Mouse (Mus musculus) urinary bladder, postnatal 14 days (tissue): ENCODE measurements around the gene Serpini2.
"Not testable (repeated sequence)": the region's sequence is repeated elsewhere in the genome, so short reads cannot be mapped to it uniquely, and the experiment has no call there.

ENCODE experiments used
- DNase-seq: peaks from one replicate; pipeline ENCODE4 v3.0.0; 2021; ENCODE audit warnings: low spot score

Gene Serpini2

DNA sequence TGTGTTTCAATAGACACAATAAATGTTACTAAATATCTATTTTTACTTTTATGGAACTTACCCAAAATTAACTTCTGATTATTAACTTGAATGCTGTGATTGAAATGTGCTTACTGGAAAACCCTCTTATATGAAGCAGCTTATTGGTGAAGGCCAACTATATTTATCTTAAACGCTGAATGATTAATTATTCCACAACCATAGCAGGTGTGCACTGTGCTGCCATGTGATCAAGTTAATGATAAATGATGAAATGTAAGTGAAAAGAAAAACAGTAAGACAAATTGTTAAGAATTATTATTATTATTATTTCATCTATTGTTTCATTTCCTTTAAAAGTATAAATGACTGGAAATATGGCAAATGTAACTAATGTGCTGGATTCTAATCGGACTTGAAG is at the start of gene Serpini2:
Serpini2 (minus strand) TSS at position 101 of the 400 bp plus-strand sequence.
- no peak for DNase-seq

DNA sequence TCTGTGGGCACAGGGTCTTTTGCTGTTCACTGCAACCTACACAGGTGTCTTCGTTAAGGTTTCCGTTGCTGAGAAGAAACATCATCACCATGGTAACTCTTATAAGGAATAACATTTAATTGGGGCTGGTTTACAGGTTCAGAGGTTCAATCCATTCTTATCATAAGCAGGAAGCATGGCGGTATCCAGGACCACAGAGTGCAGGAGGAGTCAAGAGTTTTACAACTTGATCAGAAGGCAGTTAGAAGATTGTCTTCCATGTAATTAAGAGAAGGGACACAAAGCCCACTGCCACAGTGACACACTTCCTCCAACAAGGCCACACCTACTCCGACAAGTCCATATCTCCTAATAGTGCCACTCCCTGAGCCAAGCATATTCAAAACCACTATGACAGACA is 39.0 kb upstream of the Serpini2 start:
- DNase-seq, result no peak

DNA sequence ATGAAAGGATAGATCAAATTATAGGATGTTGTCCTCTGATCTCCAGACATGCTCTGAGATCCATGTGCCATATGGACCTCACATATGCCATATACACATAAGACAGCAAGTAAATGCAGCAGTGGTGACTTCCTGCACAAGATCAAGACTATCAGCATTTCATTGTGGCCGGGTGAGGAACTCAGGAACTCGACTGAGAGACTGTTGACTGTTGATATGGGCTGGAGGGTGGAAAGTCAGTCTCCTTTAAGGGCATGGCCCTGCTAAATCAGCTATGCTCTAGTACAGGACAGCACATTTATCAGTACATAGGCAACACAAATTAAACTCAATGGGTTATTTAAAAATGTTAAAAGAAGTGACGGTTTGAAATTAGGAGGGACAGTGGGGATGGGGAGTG is 38.4 kb upstream of the Serpini2 start:
- DNase-seq, result no peak

DNA sequence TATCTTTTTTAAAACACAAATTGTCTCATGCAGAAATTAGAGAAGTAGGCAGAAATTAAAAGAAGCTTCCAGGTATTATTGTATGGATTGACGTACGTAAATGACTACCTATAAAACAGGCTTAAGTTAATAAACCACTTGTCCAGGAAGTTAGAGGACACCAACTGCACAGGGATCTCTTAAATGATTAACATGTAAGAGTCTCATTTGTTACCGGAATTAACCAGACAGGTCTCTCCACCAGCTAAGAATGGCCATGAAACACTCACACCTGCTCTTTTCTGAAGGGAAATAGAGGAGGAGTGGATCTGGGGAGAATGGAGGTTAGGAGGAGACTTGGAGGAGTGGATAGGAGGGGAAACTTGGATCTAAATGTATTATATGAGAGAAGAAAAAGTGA is 35.7 kb upstream of the Serpini2 start:
- no peak for DNase-seq

DNA sequence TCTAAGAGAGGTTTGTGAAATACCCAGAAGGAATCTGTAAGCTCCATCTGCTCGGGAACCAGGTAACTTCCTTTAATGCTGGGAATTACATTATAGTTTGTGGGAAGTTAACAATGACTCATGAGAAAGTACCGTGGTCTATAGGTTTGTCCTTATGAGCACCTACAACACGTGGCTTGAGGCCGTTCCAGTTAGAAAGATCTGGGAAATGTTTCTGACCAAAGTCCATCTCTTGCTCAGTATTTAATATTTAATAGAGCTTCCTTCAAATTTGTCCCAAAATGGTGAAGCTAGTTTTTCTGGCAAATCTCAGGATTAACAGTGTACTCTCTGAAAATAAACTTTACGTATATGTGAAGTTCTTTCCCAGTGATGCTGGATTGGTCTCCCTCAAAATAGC is 34.7 kb upstream of the Serpini2 start:
- DNase-seq, result no peak

DNA sequence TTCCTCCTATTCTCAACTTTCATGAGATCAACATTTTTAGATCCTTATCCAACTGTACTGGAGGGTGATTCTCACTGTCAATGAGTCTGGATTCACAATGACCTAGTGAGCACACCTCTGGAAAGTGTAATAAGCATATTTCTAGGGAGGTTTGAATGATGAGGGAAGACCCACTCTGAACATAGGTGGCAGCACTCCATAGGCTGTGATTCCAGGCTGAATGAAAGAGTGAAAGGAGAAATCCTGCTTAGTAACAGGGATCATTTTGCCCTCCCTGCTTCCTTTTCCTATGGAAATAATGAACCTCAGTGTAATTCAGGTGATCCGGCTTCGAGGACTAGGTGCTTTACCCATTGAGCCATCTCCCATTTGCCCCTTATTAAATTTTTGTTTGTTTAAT is 31.2 kb upstream of the Serpini2 start:
- DNase-seq, result no peak

DNA sequence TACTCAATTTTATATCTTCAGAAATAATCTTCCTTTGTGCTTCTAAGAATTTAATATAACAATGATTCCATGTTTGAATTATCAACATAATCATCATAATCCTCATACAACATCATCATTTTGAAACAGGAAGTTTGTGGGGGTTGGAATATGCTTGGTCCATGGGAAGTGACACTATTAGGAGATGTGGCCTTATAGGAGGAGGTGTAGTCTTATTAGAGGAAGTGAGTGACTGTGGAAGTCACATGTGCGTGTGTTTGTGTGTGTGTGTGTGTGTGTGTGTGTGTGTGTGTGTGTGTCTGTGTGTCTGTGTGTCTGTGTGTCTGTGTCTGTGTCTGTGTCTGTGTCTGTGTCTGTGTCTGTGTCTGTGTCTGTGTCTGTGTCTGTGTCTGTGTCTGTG is 29.6 kb upstream of the Serpini2 start:
- DNase-seq, result not testable (repeated sequence)

DNA sequence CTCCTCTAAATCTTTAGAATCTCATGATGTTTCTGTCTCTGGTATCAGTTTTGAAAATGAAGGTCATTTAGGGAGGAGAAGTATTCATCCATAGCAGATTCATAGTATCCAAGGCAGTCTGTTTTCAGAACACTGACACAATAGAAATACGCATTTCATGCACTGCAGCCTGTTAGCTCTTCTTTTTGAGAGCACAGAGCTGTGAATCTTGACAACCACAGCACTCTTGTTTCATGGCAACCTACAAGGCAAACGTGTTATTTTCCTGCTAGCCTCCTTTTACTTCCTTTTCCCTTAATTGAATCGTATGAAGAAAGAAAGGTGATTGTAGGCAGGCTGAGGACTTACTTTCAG is 27.9 kb upstream of the Serpini2 start:
- DNase-seq, result no peak

DNA sequence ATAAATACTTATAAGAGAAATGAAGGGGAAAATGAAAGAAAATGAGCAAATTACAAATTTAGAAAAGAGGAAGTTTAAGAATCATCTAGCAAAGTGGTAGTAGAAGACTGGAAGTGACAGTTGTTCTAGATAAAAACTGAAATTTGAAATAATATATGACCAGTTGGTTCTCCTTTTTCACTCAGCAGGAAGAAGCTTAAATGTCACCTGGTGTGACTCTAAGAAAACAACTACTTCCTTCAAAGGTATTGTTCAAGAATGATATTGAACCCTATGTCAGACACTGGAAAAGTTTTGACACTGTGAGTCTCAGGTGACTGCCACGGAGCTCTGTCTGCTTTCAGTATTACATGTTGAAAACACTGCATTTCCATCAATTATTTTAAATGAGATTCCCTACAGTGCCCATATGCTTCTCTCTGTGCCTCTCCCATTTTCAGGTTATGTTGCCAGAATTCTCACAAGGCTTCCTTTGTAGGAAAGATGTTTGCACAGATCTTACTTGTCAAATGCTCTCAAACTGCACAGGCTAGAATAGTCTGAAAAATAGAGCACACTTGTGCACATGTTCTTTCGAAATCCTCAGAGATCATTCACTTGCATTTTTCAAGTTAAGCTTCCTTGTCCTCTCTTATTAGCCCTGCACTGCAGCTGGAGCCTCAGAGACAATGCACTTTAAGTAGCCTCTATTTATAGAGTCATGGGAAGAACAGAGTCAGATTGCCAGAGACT is 27.3 kb upstream of the Serpini2 start:
- DNase-seq, result no peak

DNA sequence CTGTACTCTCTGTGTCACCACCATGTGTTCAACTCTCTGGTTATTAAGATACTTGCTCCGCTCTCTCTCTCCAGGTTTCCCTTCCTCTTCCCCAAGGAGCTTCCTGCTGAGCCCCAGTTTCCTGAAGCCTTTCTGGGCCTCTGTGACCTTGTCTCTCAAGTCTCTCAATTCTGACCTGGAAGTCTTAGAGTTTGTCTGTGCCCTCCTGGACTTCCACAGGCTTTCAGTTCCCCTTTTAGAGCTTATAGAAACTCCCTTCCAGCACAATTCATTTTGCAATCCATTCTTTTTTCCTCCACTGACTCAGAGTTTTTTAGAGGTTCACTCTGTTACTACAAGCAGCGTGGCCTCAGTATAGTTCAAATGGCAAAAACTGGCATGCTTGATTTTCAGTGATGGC is 23.4 kb upstream of the Serpini2 start:
- no peak for DNase-seq

DNA sequence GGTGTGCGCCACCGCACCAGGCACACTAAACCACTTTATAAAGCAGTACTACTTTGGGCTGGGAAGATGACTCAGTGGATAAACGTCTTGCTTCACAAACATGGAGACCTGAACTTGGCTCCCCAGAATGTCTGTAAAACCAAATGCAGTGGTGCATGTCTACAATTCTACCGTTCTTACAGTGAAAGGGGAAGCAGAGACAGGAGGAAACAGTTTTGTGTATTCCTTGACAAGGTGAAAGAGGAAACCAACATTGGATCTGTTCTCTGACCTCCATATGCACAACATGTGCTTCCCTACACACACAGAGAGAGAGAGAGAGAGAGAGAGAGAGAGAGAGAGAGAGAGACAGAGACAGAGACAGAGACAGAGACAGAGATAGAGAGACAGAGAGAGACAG is 7.6 kb upstream of the Serpini2 start:
- no peak for DNase-seq

DNA sequence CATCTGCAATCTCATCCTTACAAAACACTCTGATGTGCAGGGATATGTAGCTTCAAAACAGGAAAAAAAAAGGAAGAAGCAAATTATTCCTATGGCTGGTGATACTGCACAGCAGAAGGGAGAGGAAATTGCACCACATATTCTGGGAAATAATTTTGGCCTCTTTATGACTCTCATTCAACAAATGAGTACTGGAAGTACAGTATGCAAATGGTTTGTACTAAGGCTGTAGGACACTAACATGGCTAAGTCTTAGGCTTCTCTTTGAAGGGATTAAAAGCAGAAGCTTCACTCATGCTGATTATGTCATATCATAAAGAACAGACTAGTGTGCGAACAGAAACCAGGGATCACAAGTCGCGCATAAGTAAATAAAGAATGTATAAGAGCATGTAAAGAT is 6.6 kb upstream of the Serpini2 start:
- DNase-seq, result no peak

DNA sequence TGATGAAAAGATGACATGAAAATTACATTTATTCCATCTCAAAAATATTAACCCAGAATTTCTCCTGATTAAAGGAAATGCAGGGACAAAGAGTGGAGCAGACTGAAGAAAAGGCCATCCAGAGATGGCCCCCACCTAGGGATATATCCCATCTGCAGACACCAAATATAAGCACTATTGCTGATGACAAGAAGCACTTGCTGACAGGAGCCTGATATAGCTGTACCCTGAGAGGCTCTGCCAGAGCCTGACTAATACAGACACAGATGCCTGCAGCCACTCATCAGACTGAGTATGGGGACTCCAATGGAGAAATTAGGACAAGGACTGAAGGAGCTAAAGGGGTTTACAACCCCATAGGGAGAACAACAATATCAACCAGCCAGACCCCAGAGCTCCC is 5.2 kb upstream of the Serpini2 start:
- DNase-seq, result no peak

DNA sequence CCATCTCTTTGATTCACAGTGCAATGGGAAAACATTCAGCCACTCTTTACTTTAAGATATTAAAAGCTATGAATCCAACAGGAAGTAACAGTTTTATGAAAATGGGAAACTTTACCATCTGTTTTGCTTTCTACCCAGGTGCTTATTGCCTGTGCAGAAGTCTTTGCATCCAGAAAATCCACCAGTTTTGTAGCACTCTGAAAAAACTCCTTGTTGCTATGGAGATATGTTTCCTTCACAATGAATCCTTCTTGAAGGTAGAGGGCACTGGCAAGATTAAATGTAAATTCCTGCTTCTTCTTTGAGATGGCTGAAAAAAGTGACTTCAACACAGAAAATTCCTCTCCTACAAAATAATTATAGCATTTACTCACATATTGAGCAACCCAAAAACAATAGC is 10.5 kb downstream of the Serpini2 start:
- DNase-seq, result no peak

DNA sequence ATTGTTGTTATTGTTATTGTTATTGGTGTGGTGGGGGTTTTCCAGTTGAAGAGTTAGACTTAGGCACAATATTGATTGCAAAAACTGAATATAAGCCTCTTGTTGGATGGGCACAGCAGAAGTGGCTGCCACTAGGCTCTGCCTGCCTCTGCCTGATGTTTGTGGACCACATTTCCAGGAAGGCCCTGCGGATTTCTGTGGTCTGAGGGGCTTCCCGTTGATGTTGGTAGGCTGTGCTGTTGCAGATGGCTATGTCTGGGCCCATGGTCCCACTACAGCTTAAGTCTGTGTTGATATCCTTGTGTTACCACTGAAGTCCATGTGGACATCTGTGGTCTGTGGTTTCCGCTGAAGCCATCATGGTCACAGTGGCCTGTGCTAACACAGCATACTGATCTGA is 50.2 kb downstream of the Serpini2 start:
- no peak for DNase-seq

DNA sequence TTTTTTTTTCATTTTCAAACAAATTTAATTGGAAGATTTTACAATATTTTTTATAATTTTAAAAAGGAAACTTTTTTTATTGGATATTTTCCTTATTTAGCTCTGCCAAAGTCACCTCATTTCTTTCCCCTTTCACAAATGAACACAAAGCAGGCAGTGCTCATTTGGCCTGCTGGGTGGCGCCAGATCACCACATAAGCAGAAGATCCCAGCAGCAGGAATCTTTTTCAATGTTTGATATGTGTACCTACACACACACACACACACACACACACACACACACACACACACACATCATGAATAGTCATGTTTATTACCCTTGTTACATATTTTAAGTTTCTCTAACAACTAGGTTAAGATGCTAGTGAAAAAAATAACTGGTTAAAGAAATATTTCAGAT is 50.7 kb downstream of the Serpini2 start:
- DNase-seq, result peak; percentile 7

DNA sequence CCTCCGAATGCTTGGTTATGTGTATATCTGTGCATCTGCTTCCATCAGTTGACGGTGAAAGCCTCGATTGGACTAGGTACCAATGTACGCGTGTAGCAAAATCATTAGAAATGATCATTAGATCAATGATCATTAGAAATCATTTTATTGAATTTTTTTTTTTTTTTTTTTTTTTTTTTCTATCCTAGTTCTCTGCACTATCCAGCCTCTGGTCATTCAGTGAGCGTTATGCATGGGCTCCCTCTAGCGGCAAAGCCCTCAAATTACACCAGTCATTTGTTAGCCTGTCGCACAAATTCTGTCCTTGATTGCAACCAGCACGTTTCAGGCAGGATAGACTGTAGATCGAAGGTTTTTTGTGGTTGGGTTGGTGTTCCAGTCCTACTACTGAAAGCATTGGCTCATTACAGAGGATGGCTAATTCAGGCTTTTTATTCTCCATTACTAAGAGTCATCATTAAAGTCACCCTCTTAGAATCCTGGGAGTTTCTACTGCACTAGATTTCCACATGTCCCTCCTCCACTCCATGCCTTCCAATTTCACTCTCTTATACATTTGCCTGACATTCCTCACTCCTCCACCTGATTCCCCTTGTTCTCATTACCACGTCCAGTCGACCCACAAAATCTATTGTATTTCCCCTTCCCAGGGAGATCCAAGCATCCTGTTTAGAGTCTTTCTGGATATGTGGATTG is 66.9 kb downstream of the Serpini2 start:
- peak; percentile 43 for DNase-seq
